Mouse (Mus musculus) C2C12 (cell line): Measurements from ENCODE around the gene Rnf149. TPM values are rescaled to one million over a fixed set of nuclear protein-coding genes. Genes with fewer than 3 reads are reported as not detected.
A peak's percentile ranks its signal among the peaks of the same experiment; 100 is the strongest.
"Not testable (repeated sequence)": the region's sequence is repeated elsewhere in the genome, so short reads cannot be mapped to it uniquely, and the experiment has no call there.

Experiments used
- H3K27me3 ChIP-seq: one replicate; pipeline ENCODE4 v1.6.1; 2011; ENCODE audit not compliant: control insufficient read depth, insufficient read depth, insufficient read length
- H3K36me3 ChIP-seq: one replicate; pipeline ENCODE4 v1.6.1; 2011; ENCODE audit not compliant: control insufficient read depth, insufficient read depth
- H3K4me3 ChIP-seq: one replicate; pipeline ENCODE4 v1.5.1; 2011; ENCODE audit warnings: mild to moderate bottlenecking, control low read depth; ENCODE audit not compliant: poor library complexity, insufficient read depth, severe bottlenecking
- H3K79me2 ChIP-seq: one replicate; pipeline ENCODE4 v1.6.1; 2011; ENCODE audit not compliant: control insufficient read depth, insufficient read depth
- H3K79me3 ChIP-seq: one replicate; pipeline ENCODE4 v1.6.1; 2011; ENCODE audit warnings: low read depth, control low read depth
- H3ac ChIP-seq: one replicate; pipeline ENCODE3; 2011; ENCODE audit warnings: low read depth; ENCODE audit not compliant: control insufficient read depth, insufficient read length
- CEBPB ChIP-seq: IDR thresholded peaks from one replicate; pipeline ENCODE4 v1.6.1; 2011; ENCODE audit warnings: low read depth, mild to moderate bottlenecking, control low read depth, moderate library complexity
- CTCF ChIP-seq: IDR thresholded peaks from one replicate; pipeline ENCODE4 v1.5.1; 2011; ENCODE audit not compliant: control insufficient read depth, insufficient read depth, insufficient read length
- FOSL1 ChIP-seq: IDR thresholded peaks from one replicate; pipeline ENCODE4 v1.8.0; 2011; ENCODE audit warnings: mild to moderate bottlenecking, low read length; ENCODE audit not compliant: poor library complexity, insufficient read depth, severe bottlenecking
- MAX ChIP-seq: IDR thresholded peaks from one replicate; pipeline ENCODE4 v1.6.1; 2011; ENCODE audit warnings: mild to moderate bottlenecking, control low read depth
- MYOD1 ChIP-seq: IDR thresholded peaks from one replicate; pipeline ENCODE4 v1.6.1; 2011; ENCODE audit warnings: low read depth; ENCODE audit not compliant: control insufficient read depth, insufficient read length
- MYOG ChIP-seq: IDR thresholded peaks from one replicate; pipeline ENCODE4 v1.6.1; 2011; ENCODE audit not compliant: control insufficient read depth, insufficient read length; ENCODE audit errors: extremely low read depth
- USF1 ChIP-seq: IDR thresholded peaks from one replicate; pipeline ENCODE4 v1.6.1; 2011; ENCODE audit warnings: low read depth, mild to moderate bottlenecking, control low read depth, moderate library complexity
- polyA plus RNA-seq: library from polyadenylated mRNA; unstranded; fragments of >200 nt; fragmentation: generic; extraction: Trizol; gene quantifications from one replicate; pipeline ENCODE4 v1.2.1, GENCODE M21; 2012; ENCODE audit warnings: missing spikeins

The Rnf149 gene
- polyA plus RNA-seq, 1 experiment: 23.0 TPM

- Histone ChIP-seq H3K36me3 (no peaks in the 10 kb centered on the region), H3K79me2 (no peaks in the 10 kb centered on the region), H3ac (no peak overlapping the region), H3K4me3 (no peak overlapping the region), H3K79me3 (no peaks in the 10 kb centered on the region), H3K27me3 (no peaks in the 10 kb centered on the region)
- TF ChIP-seq CEBPB (no peak), CTCF (no peak), FOSL1 (no peak), MYOD1 (no peak), MYOG (no peak), USF1 (no peak), MAX (no peak)
Measured at GRCm38 (mm10) chr1:39614462-39615279, 37.5 kb upstream of the Rnf149 start.

- Histone ChIP-seq H3K4me3 (no peak overlapping the region), H3ac (no peak overlapping the region), H3K27me3 (no peaks in the 10 kb centered on the region), H3K79me3 (no peaks in the 10 kb centered on the region), H3K79me2 (no peaks in the 10 kb centered on the region), H3K36me3 (no peaks in the 10 kb centered on the region)
- TF ChIP-seq CTCF (no peak), MYOD1 (peak; percentile 30), MYOG (no peak)
Measured at GRCm38 (mm10) chr1:39613061-39613460, 35.9 kb upstream of the Rnf149 start.

- Histone ChIP-seq H3K36me3 (no peaks in the 10 kb centered on the region), H3K79me2 (no peaks in the 10 kb centered on the region), H3K27me3 (no peaks in the 10 kb centered on the region), H3K79me3 (no peaks in the 10 kb centered on the region), H3ac (no peak overlapping the region), H3K4me3 (no peak overlapping the region)
- TF ChIP-seq USF1 (no peak), CTCF (no peak), MYOG (no peak), MYOD1 (no peak), MAX (no peak), CEBPB (no peak), FOSL1 (no peak)
Measured at GRCm38 (mm10) chr1:39612491-39612890, 35.3 kb upstream of the Rnf149 start.

GRCm38 (mm10) chr1:39608534-39608933 lies 31.3 kb upstream of the Rnf149 start:
- TF ChIP-seq MAX (no peak), CEBPB (no peak), CTCF (no peak), FOSL1 (no peak), USF1 (no peak), MYOD1 (no peak), MYOG (no peak)
- Histone ChIP-seq H3ac (no peak overlapping the region), H3K4me3 (no peak overlapping the region), H3K27me3 (no peaks in the 10 kb centered on the region), H3K79me3 (no peaks in the 10 kb centered on the region), H3K36me3 (no peaks in the 10 kb centered on the region), H3K79me2 (no peaks in the 10 kb centered on the region)

- no peak for TF ChIP-seq USF1
- TF ChIP-seq MAX: no peak
- no peak for TF ChIP-seq MYOD1
- no peaks in the 10 kb centered on the region for H3K27me3 ChIP-seq
- H3K36me3 ChIP-seq: no peaks in the 10 kb centered on the region
- H3K4me3 ChIP-seq: no peak overlapping the region
- no peaks in the 10 kb centered on the region for H3K79me2 ChIP-seq
- H3K79me3 ChIP-seq: no peaks in the 10 kb centered on the region
- no peak overlapping the region for H3ac ChIP-seq
Measured at GRCm38 (mm10) chr1:39602477-39602876, 25.3 kb upstream of the Rnf149 start.

- Histone ChIP-seq H3K4me3 (no peak overlapping the region), H3K27me3 (no peaks in the 10 kb centered on the region), H3ac (no peak overlapping the region), H3K79me2 (no peaks in the 10 kb centered on the region), H3K36me3 (no peaks in the 10 kb centered on the region), H3K79me3 (no peaks in the 10 kb centered on the region)
- TF ChIP-seq FOSL1 (no peak), USF1 (no peak), MYOG (no peak), MYOD1 (no peak), MAX (no peak), CTCF (no peak), CEBPB (no peak)
Measured at GRCm38 (mm10) chr1:39598726-39599125, 21.5 kb upstream of the Rnf149 start.

GRCm38 (mm10) chr1:39597135-39597534 lies 19.9 kb upstream of the Rnf149 start:
- H3K4me3 ChIP-seq, H3K79me3 ChIP-seq, H3K79me2 ChIP-seq, H3ac ChIP-seq, H3K36me3 ChIP-seq, H3K27me3 ChIP-seq: not testable (repeated sequence)
